Mouse (Mus musculus) spleen, adult 2 months (tissue): ENCODE data around the gene E130114P18Rik. TPM values are rescaled to one million over a fixed set of nuclear protein-coding genes. Genes with fewer than 3 reads are reported as not detected.

Experiments used
- DNase-seq, 2 experiments: peaks; one replicate each; pipeline versions ENCODE4 v3.0.0 to v3.0.0-alpha.2; 2012 to 2021; ENCODE audit warnings: low spot score in 2 of 2, low read depth in 1 of 2
- H3K27ac ChIP-seq: fragments of 200-500 bp; 2 replicates; pipeline ENCODE4 v1.5.1; 2012; ENCODE audit warnings: low read length, inconsistent platforms; ENCODE audit not compliant: insufficient read depth
- H3K27me3 ChIP-seq: fragments of 200-500 bp; 2 replicates; pipeline ENCODE4 v1.6.1; 2012; ENCODE audit warnings: mild to moderate bottlenecking, moderate library complexity, low read length, inconsistent platforms; ENCODE audit not compliant: control insufficient read depth, insufficient read depth
- H3K36me3 ChIP-seq: fragments of 200-500 bp; 2 replicates; pipeline ENCODE4 v1.6.1; 2012; ENCODE audit warnings: mild to moderate bottlenecking, low read length, inconsistent platforms; ENCODE audit not compliant: control insufficient read depth, insufficient read depth
- H3K4me1 ChIP-seq: fragments of 200-500 bp; 2 replicates; pipeline ENCODE4 v1.6.1; 2011; ENCODE audit warnings: inconsistent platforms; ENCODE audit not compliant: control insufficient read depth, insufficient read depth, insufficient read length
- H3K4me3 ChIP-seq: fragments of 200-500 bp; 2 replicates; pipeline ENCODE4 v1.5.1; 2011; ENCODE audit warnings: mild to moderate bottlenecking, inconsistent platforms; ENCODE audit not compliant: insufficient read depth, insufficient read length; ENCODE audit errors: extremely low read depth
- CTCF ChIP-seq: fragments of 200-500 bp; IDR thresholded peaks from 2 replicates; pipeline ENCODE4 v1.5.1; 2011; ENCODE audit warnings: mild to moderate bottlenecking, inconsistent platforms; ENCODE audit not compliant: insufficient read depth, insufficient read length, insufficient replicate concordance; ENCODE audit errors: extremely low read depth
- POLR2A ChIP-seq: fragments of 200-500 bp; IDR thresholded peaks from 2 replicates; pipeline ENCODE4 v1.6.1; 2011; ENCODE audit warnings: low read depth, low read length, inconsistent platforms
- WGBS: fragments of 180-500 bp; shearing (Covaris S2); methylation state at CpG from one replicate; pipeline ENCODE4 v1.1.7; 2018; 5-methylcytosine and 5-hydroxymethylcytosine counted together
- polyA plus RNA-seq: library from polyadenylated mRNA; depleted of rRNA; stranded (reverse); fragments of >200 nt; gene quantifications from 2 replicates; pipeline ENCODE4 v1.2.3, GENCODE M21; 2012

Gene E130114P18Rik
- polyA plus RNA-seq, 1 experiment = not detected

DNA sequence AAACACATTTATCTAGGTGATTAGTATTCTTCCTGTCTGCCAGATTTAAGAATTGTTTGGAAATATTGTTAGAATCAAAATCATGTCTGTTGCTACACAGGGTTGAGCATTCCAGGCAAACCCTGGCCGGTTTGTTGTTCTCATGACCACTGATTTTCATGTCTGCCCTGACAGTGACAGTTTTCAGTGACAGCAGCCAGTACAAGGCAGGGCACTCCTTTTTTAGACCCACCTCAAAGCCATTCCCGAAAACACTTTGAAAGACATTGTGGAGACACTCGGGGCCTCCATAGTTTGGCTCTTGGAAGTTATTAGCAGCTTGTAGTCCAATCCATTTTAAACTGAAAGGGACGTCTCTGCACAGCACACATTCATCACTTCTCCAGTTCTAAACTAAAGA lies 36.1 kb upstream of the E130114P18Rik start:
- 89% methylated on average over 4 of the region's 4 CpGs for WGBS
- no peak overlapping the region for H3K4me3 ChIP-seq
- H3K4me1 ChIP-seq = no peaks in the 10 kb centered on the region
- DNase-seq = no peak
- TF ChIP-seq POLR2A (no peak), CTCF (no peak)
- H3K27ac ChIP-seq = no peak overlapping the region
- no peaks in the 10 kb centered on the region for H3K36me3 ChIP-seq
- H3K27me3 ChIP-seq = no peaks in the 10 kb centered on the region

DNA sequence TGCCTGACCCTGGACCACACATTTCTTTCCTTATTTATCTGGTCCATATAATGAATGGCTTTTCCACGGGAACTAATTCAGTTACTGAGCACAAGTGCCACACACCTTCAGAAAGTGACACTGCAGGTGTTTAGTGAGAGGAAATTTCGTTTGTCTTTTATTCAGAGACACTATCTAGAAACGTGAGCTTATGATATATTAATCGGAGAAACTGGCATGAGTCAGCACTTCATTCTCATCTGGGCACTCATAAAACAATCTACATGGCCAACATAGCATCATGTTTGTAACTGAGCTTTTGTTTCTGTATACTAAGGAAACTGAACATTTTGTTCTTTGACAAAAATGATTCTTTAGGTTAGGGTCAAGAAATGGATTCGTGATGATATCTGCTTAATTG lies 35.2 kb upstream of the E130114P18Rik start:
- TF ChIP-seq CTCF (no peak), POLR2A (no peak)
- DNase-seq = no peak
- WGBS = 81% methylated on average over 5 of the region's 5 CpGs
- no peaks in the 10 kb centered on the region for H3K4me1 ChIP-seq
- no peak overlapping the region for H3K4me3 ChIP-seq
- no peaks in the 10 kb centered on the region for H3K27me3 ChIP-seq
- no peak overlapping the region for H3K27ac ChIP-seq
- H3K36me3 ChIP-seq = no peaks in the 10 kb centered on the region

DNA sequence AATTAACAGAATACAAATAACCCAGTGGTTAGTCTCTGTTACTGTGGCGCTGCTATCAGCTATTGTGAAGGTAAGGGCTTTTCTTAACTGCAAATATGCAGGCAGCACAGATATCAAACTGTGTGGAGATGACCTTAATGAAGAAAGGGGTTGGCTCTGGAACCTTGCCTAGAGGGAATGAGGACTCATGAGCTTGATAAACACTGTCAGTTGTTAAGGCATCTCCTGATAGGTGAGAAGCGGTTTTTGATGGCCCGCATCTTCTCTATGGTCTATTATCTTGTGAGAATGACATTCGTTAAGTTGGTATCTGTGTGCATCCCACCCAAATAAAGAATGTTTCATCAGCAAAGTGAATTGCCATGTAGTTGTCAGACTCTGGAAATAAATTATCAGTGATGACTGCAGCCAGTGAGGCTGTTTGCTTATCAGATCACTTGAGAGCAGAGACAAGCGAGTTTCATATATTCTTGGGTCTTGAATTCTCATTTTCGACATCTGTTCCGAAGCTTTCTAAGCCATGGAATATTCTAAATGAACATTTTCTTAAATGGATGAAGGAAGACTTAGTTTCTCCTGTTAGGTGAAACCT lies 32.6 kb upstream of the E130114P18Rik start:
- TF ChIP-seq POLR2A (no peak), CTCF (no peak)
- 92% methylated on average over 7 of the region's 7 CpGs for whole genome bisulfite sequencing
- DNase-seq = no peak

DNA sequence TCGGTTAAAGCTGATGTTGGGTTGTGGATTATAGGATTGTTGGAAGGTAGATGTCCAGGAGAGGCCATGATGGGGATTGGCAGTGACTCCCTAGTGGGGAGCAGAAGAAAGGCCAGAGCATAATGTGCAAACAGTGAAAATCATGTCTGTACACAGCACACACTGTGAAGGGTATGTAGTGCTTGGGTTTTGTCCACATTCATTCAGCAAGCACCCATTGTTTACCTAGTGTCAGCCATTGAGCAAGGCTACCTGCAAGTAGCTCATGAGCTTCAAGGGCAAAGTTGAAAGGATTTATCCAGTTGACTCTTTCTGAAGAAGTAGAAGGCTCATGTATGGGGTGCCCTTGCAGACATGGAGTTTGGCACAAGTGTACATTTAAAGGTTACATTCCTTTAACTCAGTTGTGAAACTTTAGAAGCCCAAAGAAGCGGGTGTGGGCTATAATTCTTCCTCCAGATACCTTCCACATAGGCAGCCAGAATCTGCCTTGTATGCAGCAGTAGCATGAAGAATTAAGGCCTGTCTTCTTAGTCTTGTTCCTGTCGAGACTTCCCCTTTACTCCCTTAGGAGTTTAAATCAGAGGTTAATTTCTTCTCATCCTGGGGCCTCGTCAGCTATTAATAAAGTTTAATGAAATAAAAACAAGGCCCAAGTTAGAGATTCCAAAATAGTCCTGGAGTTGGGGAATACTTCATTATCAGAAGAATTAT lies 31.9 kb upstream of the E130114P18Rik start:
- no peak for DNase-seq
- Histone ChIP-seq H3K4me3 (no peak overlapping the region), H3K36me3 (no peaks in the 10 kb centered on the region), H3K27me3 (no peaks in the 10 kb centered on the region), H3K27ac (no peak overlapping the region), H3K4me1 (no peaks in the 10 kb centered on the region)
- TF ChIP-seq POLR2A = no peak
- no peak for TF ChIP-seq CTCF
- WGBS = 63% methylated on average over 4 of the region's 4 CpGs

More for the DNA sequence above, 32.6 kb upstream of the E130114P18Rik start:
- Histone ChIP-seq H3K27me3 (no peaks in the 10 kb centered on the region), H3K4me3 (no peak overlapping the region), H3K4me1 (no peaks in the 10 kb centered on the region), H3K27ac (no peak overlapping the region), H3K36me3 (no peaks in the 10 kb centered on the region)

DNA sequence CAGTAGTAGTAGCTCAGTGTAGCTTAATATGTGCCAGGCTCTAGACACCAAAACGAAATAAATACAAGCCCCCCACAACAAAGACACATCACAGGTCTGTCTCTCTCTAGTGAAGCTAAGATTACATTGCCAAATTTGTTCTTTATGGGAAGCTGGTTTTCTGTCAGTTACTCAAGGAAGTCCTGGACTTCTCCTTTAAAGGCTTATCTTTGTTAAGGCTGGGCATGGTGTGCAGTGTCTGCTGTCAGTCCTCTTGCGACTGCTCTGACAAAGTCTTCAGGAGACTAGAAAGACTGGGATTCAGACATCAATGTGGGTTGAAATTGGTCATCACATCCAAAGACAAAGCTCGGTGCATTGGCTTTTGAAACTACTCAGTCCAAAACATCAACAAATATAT lies 31.0 kb upstream of the E130114P18Rik start:
- Histone ChIP-seq H3K27me3 (no peaks in the 10 kb centered on the region), H3K36me3 (no peaks in the 10 kb centered on the region), H3K4me1 (no peaks in the 10 kb centered on the region), H3K27ac (no peak overlapping the region), H3K4me3 (no peak overlapping the region)
- DNase-seq = no peak
- WGBS = 80% methylated on average over 3 of the region's 3 CpGs
- TF ChIP-seq CTCF (no peak), POLR2A (no peak)

DNA sequence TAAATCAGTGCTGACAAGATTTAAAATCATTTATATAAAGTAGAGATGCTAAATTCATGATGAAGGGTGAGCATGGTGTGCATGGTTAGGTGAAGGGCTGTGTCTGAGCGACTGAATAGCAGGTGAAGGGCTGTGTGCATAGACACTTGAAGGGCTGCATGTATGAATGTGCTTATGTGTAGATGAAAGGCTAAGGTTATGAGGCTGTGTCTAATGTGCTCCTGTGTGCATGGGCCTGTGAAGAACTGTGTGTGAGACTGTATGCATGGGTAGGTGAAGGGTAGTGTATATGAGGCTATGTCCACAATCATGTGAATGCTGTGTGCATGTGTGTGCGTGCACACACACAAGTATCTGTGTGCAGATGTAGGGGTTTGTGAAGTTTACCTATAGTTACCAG lies 29.0 kb upstream of the E130114P18Rik start:
- 94% methylated on average over 2 of the region's 2 CpGs for WGBS

More for the DNA sequence above, 29.0 kb upstream of the E130114P18Rik start:
- H3K4me3 ChIP-seq = no peak overlapping the region
- no peak for DNase-seq
- no peaks in the 10 kb centered on the region for H3K4me1 ChIP-seq
- no peaks in the 10 kb centered on the region for H3K27me3 ChIP-seq
- H3K36me3 ChIP-seq = no peaks in the 10 kb centered on the region
- H3K27ac ChIP-seq = no peak overlapping the region
- no peak for TF ChIP-seq CTCF
- no peak for TF ChIP-seq POLR2A
